Mouse (Mus musculus) left cerebral cortex, postnatal 4 days (tissue): Measurements from ENCODE around the gene Fyn. TPM values are rescaled to one million over a fixed set of nuclear protein-coding genes. Genes with fewer than 3 reads are reported as not detected.

Source experiments
- DNase-seq: peaks from one replicate; pipeline ENCODE4 v3.0.0-alpha.2; 2022
- intact Hi-C: fragments of 180-260 bp; cut with DNase I; formaldehyde crosslinking; loops from one replicate; pipeline ENCODE4 v1.15.1; 2025
- total RNA-seq, 2 experiments: library from RNA; stranded (reverse); gene quantifications; 2 replicates each; pipeline ENCODE4 v1.2.3; 2021

Gene Fyn
- total RNA-seq, 2 experiments from 2014 or later, result 211 to 217 TPM

DNA sequence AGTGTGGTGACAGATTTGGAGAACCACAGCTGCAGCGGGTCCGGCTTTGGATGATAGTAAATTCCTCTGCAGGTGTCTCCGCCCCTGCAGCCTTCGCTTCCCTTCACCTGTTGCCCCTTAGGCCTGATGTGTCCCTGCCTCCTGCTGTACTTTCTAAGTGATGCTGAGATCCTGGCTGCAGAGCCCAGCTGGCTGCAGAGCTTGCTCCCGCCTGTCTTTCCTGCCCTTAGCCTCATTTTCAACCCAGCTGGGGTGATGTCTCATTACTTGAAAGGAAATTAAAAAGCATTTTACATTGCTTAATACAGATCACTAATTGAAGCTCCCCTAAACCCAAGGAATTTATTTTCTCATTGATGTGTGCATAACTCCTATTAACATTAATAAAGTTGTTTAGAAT lies 70.2 kb downstream of the Fyn start:
- DNase-seq, result no peak
- intact Hi-C loops, result no loop called here

DNA sequence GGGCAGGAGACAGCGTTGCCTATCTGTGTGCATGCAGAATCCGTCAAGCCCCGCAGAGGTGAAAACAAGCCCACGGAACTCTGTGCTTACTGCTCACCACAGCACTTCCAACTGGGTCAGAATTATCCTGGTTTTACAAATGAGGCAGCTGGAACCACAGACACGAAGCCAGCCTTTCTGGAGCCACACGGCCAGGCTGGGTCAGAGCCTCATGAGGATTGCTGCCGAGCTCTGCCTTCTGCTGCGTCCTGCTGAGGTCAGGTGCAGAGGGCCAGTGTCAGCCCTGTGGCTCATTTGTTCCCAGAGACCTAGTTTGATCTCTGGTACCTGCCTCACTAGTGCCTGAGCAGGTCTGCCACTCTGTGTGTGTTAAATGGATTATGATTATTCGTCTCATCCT lies 71.9 kb downstream of the Fyn start:
- intact Hi-C loops, result no loop called here

DNA sequence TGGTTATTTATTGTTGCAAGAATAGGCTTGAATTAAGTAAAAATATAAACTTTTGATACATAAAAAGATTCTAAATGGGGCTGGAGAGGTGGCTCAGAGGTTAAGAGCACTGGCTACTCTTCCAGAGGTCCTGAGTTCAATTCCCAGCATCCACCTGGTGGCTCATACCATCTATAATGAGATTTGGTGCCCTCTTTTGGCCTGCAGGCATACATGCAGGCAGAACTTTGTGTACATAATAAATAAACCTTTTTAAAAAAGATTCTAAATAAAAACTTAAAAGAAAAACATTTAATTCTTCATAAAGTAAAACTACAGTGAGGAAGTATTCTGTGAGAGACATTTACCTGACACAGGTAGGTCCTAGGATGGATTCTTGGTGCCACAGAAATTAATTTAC lies 73.0 kb downstream of the Fyn start:
- no peak for DNase-seq
- intact Hi-C loops, result no loop called here

More for the DNA sequence above, 71.9 kb downstream of the Fyn start:
- DNase-seq, result no peak

DNA sequence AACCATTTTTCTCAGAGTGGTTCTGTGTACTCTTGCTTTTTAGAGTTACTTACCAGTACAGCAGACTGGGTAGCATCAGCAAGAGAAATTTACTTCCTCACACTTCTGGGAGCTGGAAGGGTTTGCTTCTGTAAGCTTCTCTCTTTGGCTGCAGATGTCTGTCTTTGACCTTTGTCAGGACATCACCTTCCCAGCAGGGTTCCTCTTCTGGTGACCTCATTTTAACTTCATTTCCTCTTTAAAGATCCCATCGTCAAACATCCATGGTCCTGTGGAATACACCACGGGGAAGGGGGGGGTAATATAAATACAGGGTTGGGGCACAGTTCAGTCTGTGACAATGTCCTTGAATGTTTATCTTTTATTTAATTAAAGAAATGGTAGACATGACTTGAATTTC lies 74.5 kb downstream of the Fyn start:
- no peak for DNase-seq
- intact Hi-C loops, result no loop called here

DNA sequence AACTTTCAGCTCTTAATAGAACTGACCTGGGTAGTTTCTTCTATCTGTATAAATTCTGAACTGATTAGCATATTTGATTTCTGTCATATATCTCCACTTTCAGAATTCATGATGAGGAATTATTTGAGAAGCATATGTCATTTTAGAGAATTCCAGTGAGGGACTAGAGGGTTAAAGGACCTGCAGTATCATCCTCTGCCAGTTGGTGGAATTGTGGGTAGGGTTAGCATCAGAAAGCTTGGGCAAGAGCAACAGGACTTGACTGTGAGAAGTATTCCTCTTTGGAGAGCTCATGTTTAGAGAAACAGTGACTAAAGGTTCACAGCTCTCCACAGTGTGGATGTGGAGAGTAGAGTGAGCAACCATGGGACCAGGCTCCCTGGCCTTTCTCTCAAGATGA lies 75.3 kb downstream of the Fyn start:
- intact Hi-C loops, result no loop called here
- DNase-seq, result no peak

DNA sequence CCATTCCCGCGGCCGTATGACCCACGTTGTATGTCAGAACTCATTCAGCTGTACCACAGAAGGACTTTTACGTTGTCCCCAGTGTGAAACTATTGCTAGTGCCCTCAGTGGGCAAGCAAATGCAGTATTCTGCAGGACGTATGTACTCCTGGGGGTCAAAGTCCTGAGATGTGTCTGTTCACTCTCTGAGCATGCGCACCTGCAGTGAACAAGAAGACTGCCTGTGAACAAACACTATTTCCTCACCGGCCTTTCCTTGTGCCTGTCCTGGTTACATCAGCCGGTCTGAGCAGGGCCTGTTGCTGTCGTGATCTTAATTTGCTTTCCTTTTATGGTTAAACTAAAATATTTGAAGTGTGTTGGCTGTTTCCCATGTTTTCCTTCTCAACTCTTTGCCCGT lies 77.2 kb downstream of the Fyn start:
- no peak for DNase-seq
- intact Hi-C loops, result no loop called here

DNA sequence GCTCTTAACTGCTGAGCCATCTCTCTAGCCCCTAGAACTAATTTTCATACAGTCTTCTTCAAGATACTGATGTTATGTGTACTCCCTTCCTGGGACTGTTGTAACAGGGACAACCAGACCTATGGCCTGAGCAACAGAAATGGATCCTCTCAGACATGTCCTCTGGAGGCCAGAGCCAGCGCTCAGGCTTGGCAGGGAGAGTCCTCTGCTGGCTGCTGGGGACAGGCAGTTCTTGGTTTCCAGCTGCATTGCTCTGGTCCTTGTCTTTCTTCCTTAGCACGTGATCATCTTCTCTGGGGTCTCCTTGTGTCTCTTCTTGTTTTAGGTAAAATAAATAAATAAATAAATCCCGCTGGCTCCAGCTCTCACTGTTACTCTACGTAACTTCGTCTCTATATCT lies 78.1 kb downstream of the Fyn start:
- DNase-seq, result no peak
- intact Hi-C loops, result no loop called here

DNA sequence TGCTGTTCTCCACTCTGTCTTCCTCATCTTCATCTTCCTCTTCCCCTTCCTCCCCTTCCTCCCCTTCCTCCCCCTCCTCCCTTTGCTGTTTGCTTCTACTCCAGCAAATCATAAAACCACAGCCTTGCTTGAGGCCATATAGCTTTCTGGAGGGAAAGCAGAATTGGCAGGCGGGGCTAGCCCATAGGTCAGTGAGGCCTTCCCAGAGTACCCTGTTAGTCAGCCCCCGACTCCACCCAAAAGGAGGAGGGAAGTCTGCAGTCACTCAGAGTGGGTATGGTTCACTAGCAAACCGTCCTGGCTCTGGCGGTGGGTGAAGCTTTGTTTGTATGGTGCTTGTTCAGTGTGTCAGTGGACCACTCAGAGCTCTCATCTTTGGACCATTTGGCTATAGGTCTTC lies 80.5 kb downstream of the Fyn start:
- intact Hi-C loops, result no loop called here
- no peak for DNase-seq

DNA sequence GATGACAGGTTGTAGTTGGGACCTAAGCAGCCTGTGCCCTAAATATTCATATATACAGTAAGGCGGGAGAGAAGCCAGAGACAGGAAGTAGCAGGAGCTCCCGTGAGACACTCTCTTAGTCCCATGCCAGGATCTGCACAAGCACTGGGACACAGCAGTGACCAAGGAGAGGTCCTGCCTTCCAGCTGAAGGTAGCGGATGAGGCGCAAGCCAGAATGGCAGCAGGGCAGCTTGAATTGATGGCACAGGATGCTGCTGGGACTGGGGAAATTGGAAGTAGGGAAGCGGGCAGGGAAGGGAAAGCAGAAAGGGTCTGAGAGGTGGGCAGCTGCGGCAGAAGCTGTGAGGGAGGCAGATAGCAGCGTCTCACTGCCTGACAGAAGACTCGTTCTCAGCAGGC lies 81.7 kb downstream of the Fyn start:
- intact Hi-C loops, result no loop called here
- DNase-seq, result no peak

DNA sequence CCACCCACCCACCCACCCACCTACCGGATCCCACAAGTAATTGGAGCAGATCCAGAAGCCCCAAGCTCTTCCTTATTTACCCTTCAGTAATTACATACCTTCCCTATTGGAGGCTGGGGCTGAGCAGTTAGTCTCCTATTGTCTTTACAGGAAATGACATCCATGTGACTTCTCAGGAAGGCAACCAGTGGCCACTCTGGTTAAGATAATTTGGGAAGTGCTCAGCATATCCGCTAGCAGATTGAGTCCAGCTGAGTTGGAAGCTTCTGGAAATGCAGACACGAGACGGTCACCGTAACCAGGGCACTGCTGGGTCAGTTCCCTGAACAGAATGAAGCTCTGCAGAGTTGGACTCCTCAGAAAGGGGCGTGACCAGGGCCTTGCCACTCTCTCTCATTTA lies 82.4 kb downstream of the Fyn start:
- intact Hi-C loops, result no loop called here
- no peak for DNase-seq

DNA sequence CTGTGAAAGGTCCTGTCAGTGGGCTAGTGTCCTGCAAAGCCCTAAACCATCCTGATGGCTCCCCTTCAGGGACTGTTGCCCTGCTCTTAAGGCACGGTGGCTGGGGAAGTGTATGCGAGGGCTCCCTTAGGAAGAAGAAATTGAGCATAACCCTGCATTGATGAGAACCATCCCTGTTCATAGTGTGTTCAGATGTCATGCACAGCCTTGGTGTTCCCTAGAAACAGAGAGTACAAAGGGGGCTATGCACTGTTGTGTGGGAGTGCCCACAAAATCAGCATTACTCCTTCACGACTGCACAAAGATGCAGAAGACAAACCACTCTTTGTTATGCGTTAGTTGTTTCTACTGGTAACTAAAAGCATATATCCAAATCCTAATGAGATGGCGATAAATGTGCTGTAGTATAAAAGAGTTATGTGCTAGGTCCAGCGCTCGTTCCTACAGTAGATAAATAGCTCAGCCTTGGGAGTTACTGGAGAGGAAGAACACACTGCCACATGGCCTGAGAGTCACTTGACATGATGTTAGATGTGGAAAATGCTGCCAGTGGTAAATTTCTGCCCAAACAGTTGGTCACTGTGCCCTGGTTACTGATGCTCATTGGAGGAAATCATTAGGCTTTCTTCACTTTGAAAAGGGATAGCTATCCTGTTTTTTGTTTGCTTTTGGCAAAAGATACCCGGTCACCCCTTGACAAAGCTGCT lies 83.4 kb downstream of the Fyn start:
- intact Hi-C loops, result no loop called here
- no peak for DNase-seq

DNA sequence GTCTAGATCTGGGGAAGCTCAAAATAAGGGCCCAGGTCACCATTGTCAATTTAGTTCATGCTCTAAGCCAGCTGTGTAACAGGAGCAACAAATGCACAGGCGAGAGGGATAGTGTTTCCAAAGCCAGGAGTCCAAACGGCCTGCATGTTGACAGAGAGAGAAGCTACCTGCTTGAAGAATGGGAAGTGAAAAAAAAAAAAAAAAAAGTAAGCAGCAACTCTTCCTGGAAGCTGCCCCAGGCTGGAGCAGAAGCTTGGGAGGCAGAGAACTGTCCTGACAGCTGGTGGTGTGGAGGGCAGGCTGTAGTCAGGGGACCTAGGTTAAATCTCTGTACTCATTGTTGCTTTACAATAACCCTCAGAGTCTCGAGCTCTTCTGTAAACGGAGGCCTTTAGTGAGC lies 86.7 kb downstream of the Fyn start:
- intact Hi-C loops, result no loop called here
- DNase-seq, result no peak

DNA sequence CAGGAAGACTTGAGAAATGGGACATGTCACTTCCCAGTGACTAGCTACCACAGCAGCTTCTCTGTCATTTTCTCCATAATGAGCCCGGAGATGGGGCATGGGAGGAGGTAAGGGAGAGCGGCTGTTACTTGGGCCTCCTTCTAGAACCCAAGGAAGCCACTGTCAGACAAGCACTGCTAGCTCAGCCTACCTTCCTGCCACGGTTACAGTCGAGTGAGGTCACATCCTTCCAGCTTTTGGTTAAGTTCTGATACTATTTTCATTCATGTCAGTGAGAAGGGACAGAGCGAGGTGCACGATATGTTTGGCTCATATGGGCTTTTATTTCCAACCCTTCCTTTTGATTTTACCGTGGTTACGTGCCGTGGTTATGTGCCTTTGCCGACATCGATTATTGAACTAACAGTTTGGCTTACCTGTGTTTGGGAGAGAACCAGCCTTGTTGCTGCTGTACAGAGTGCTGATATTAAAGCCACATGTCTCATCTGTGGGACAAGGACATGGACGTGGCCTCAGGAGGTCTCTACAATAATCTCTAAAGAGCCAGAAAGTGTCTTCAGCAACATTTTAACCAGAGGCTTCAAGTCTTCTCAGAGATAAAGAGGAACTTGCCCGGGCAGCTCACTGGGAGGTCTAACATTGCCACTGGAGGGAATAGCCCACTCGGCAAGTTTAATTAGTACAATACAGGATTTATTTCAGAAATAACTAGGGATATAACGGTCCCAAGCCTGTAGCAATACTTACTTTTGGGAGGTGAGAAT lies 87.4 kb downstream of the Fyn start:
- no peak for DNase-seq
- intact Hi-C loops, result no loop called here

DNA sequence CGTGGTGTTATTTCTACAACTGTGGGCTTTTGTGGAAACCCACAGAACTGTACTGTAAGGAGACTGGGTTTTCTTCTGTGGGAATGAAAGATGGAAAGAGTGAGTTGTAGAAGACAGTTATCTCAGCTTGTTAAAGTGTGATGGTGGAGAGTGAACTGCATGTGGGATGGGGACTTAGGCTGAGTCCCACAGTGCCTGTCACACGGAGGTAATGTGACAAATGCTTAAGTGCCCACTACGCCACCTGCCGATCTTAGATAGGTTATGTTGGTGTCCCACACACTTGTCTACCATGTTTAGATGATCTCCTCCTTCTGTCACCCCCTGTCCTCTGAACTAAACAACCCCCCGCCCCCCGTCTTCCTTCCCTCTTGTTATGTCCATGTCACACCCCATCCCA lies 88.1 kb downstream of the Fyn start:
- DNase-seq, result no peak
- intact Hi-C loops, result no loop called here

DNA sequence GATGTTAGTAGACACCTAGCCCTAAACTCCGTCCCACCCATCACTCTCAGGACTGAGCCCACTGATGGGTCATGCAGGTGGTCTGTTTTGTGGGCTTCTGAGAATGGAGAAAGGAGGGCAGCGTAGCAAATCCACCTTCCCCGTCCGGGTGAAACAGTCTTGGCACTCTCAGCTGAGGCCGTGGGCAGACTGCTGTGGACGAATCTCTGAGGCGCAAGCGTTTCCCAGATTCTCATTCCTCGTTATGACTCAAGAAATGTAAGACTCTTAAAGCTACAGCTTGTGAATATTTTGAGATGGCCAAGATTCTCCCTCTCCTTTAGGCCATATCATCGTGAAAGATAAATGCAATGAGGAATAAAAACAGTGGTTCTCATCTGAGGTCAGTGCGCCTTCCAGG lies 88.6 kb downstream of the Fyn start:
- intact Hi-C loops, result no loop called here
- no peak for DNase-seq

DNA sequence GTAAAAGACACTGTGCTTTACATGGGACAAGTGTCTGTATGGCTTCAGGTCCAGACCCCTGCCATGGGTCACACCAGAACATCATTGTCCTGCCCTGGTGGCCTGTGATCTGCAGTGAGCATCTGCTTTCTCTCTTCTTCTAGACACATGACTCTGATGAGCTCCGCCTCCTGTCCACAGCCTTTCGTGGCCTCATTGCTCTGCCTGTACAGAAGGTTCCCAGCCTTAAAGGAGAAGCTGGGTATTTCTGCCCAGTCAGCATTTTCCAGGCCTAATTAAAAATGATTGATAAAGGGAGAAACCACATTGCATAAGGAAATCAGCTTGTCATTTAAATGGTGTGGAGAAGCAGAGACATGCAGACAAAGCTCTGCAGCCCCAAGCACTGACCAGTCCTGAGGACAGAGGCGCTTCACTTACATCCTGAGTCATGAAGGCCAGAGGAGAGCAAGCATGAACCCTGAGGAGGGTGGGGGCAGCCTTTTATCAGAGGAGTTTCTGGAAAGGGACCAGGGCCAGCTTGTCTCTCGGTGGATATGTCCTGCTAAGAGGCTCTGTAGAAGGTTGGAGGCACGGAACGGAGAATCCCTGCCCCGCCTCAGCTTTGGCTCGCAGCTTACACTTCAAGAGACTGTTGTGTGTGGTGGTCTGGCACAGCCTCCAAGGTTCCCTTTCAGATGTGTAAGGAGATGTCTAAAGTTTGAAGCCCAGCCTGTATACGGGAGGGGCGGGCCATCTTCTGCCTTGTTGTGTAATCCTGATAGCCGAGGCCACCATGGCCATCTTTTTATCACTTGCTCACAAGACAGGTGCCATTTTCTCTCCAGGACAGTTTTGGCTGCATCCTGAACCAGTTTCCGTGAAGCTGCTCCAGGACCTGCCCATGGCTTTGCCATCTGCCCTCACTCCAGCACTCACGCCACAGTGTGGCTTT lies 90.4 kb downstream of the Fyn start:
- DNase-seq, result peak; percentile 55
- intact Hi-C loops, result no loop called here

DNA sequence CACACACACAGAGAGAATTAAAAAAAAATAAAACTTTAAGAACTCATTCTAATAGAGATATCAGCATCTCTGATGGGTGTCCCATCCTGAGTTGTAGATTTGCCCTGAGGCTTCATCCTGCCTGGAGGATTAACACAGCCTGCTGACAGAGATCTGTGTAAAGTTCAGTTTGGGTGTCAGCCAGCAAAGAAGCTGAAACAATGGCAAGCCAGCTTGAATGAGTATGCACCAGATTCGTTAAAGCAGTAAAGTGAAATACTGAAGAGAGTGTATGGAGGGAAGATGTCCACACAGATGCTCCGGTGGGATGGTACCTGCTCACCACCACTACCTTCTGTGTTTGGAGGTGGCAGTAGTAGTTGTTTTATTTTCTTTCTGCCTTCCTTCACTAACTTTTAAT lies 92.0 kb downstream of the Fyn start:
- intact Hi-C loops, result no loop called here
- DNase-seq, result no peak

DNA sequence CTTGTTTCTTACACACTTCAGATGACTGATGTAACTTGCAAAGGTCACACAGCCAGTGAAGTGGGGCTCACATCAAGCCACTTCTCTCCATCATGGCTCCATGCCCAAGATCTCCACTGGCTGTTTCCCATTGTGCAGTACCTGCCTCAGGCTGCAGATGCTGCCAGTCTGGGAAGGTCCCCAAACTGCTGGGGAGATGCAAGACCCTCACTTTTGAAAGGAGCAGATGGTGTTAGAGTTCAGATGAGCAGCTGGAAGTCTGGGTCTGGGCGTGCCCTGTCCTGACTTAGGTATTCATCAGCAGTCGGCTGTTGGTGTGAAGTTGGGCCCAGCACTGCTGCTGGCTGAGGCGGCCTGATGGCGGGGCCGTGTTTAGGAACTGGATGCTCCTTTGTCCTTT lies 93.3 kb downstream of the Fyn start:
- DNase-seq, result peak; percentile 27
- intact Hi-C loops, result no loop called here

DNA sequence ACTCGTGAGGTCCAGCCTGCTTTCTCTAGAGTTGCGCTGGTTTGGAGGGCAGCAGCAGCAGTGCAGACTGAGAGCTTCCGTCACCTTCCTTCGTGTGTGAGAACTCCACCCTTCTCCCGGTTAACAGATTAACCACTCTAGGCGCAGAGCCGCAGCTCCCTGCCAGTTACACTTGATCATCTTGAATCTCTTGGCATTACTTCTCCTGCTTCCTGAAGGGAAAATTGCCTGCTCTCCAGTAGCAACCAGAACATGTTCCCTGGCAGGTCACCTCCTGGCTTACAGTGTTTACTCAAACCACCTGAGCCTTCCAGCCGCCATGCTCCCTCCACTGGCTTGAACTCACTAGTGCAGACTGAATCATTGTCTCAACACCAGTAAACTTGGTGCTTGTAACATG lies 94.1 kb downstream of the Fyn start:
- no peak for DNase-seq
- intact Hi-C loops, result no loop called here

DNA sequence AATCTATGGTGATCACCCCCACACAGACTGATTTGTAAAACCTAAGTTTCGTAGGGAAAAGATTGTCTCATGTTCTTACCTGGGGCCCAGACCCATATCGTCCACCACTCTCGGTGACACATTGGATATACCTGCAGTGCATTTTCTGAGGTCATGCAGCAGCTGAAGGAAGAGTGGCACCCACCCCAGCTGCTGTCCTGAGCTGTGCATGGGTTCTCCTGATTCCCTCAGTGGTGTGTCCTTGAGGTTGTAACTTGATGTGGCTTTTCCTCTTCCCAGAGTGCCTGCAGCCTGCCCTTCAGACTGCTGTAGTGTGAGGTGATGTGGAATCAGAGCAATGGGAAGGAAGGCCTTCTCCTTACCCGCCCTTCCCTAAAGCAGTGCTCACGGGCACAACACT lies 95.7 kb downstream of the Fyn start:
- intact Hi-C loops, result no loop called here
- DNase-seq, result no peak

DNA sequence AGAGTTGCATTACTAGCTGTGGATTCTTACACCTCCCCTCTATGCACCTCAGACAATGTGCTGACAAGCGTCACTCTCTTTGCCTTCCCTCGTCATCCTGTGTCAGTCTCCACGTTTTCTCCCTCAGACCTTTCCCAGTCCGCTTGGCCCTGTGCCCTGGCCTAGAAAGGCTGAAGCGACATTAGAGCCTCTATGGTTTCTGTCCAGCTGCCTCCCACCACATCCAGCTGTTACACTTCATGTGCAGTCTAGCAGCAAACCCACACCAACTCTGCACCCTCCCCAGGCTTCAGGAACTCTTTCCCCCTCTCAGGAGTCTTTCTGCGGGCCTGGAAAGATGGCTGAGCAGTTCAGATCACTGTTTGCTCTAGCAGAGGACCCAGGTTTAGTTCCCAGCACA lies 98.7 kb downstream of the Fyn start:
- DNase-seq, result peak; percentile 34
- intact Hi-C loops, result no loop called here

DNA sequence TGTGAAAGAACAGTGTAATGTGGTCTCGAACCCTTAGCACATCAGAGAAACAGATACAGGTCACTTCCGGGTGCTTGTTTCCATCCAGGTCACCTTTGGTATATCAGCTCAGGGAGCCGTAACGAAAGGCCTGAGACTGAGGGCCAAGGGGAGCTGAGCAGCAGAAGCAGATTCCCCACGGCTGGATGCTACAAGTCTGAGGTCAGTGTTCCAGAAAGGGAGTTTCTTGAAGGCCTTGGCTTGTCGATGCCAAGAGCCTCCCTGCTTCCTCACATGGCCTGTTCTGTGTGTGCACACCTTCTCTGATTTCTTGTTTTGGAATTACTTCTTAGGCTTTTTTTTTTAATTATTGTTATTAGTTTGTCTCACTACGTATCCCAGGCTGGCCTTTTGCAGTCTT lies 99.2 kb downstream of the Fyn start:
- intact Hi-C loops, result no loop called here

More for the DNA sequence above, 99.2 kb downstream of the Fyn start:
- DNase-seq, result no peak
